Mouse (Mus musculus) ES-CJ7 (cell line): ENCODE measurements around the gene Liph.
"Not testable (repeated sequence)": the region's sequence is repeated elsewhere in the genome, so short reads cannot be mapped to it uniquely, and the experiment has no call there.

Experiments used
- DNase-seq: peaks from one replicate; pipeline ENCODE4 v3.0.0; 2011; ENCODE audit warnings: low read depth, low spot score

The Liph gene

GRCm38 (mm10) chr16:21995304-21995703 lies at the start of gene Liph:
TSS of gene Liph (minus strand) at chr16:21995663.
- peak; percentile 91 for DNase-seq

DNA sequence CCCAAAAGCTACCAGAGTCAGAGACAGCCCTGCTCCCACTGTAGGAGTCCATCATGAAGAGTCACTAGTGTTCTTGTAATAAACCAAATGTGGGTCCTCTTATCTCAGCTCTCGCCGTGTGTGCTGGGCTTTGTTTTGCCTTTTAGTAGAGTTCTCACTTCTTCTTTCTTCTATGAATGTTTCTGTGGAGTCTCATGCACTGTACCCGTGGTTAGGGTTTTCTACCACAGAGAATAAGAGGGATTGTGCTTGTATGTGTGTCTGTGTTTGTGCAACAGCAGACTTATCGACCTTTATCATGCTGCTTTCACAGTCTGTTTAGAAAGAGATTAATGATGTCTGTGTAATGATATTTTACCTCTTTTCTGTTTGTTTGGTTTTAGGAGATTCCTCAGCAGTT lies 48.4 kb upstream of the Liph start:
- no peak for DNase-seq

- no peak for DNase-seq
Measured at GRCm38 (mm10) chr16:22039978-22040377, 44.5 kb upstream of the Liph start.

GRCm38 (mm10) chr16:22038554-22038953 lies 43.1 kb upstream of the Liph start:
- no peak for DNase-seq

- DNase-seq: no peak
Measured at GRCm38 (mm10) chr16:22027474-22027873, 32.0 kb upstream of the Liph start.

- DNase-seq: peak; percentile 81
Measured at GRCm38 (mm10) chr16:22022122-22022521, 26.7 kb upstream of the Liph start.

GRCm38 (mm10) chr16:22015569-22015968 lies 20.1 kb upstream of the Liph start:
- DNase-seq: peak; percentile 89

DNA sequence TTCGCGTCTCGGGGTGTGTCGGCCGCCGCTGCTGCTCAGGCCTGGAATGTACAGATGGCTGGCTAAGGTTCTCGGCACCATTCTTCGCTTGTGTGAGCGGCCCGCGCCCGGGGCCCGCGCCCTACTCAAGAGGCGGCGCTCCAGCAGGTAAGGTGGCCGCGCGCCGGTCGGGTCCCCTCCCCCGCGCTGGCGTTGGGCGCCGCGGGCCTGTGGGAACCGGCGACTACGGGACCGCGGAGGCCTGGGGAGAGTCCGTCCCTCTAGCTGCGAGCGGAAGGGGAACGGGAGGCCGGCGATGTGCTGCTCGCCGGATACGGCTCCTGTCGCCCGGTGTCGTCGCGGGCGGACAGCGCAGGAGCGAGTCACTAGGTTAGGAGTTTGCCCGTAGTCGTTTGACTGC lies 14.1 kb upstream of the Liph start:
- no peak for DNase-seq

- peak; percentile 100 for DNase-seq
Measured at GRCm38 (mm10) chr16:22009099-22009584, 13.7 kb upstream of the Liph start, which contains the start of gene Senp2. TSS of gene Senp2 (plus strand) at chr16:22009484.

- peak; percentile 23 for DNase-seq
Measured at GRCm38 (mm10) chr16:22001606-22002005, 6.1 kb upstream of the Liph start.

DNA sequence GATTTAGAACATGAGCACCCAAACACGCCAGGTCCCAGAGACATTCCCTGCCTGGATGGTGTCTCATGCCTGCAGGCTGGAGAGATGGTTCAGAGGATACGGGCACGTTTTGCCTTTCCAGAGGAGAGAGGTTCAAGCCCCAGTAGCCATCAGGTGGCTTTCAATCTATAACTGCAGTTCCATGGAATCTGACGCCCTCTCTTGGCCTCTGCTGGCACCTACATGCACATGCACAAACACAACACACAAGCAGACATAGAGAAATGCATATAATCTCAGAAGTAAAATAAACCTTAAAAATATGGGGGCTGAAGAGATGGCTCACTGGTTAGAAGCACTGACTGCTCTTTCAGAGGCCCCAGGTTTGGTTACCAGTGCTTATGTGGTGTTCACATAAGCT lies 5.7 kb upstream of the Liph start:
- DNase-seq: peak; percentile 57

GRCm38 (mm10) chr16:21999941-22000690 lies 4.7 kb upstream of the Liph start:
- DNase-seq: no peak

DNA sequence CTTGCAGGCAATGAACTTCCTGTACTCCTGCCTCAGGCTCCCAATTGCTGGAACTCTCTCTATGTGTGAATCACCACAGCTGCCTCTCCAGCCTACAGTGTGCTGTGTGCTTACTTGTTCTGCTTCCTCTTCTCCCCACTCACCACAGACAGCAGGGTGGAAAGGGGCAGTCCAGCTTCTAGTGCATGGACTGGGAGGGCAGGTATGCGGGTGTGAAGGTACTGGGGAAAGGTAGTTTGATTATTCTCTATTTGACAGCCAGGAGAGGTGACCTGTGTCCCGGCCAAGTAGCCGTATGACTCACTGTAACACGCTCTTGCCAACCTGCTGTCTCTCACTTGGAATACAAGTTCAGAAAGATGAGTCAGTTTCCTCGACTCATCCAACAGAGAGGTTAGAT lies 2.6 kb upstream of the Liph start:
- DNase-seq: no peak

DNA sequence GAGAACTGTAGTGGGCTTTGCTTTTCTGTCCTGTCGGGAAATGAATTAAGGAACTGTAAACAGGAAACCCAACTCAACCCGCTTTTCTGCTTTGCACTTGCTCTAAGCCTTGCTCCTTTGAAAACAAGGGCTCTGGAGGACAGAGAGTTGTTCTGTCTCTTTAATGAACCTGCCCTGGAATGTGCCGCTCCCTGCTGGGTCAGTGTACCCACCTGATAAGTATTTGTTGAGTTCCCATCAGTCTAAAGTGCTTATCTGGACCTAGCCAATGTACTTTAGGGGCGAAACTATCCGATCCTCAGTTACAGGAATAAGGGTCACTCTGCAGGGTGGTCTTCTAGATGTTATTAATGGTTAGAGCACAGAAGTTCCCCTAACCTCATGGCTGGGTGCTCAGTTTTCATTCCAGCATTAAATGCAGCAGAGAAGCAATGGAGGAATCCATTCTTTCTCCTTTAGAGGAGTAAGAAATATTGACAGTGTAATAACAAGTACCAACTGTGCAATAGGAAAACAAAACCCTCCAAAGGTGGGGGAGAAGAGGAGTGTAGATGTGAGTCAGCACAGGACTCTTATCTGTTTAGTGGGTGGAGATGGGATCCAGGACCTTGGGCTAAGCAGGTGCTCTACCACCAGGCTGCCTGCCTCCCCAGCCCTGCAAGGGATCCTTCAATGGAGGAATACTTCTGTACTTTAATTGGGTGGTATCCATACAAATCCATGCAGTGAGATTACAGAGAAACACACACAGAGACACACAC lies 1.6 kb upstream of the Liph start:
- DNase-seq: peak; percentile 44

GRCm38 (mm10) chr16:21996402-21996801 lies 939 bp upstream of the Liph start:
- DNase-seq: no peak

- DNase-seq: no peak
Measured at GRCm38 (mm10) chr16:21991774-21992173, 3.7 kb downstream of the Liph start.

- not testable (repeated sequence) for DNase-seq
Measured at GRCm38 (mm10) chr16:21990893-21991292, 4.6 kb downstream of the Liph start.

DNA sequence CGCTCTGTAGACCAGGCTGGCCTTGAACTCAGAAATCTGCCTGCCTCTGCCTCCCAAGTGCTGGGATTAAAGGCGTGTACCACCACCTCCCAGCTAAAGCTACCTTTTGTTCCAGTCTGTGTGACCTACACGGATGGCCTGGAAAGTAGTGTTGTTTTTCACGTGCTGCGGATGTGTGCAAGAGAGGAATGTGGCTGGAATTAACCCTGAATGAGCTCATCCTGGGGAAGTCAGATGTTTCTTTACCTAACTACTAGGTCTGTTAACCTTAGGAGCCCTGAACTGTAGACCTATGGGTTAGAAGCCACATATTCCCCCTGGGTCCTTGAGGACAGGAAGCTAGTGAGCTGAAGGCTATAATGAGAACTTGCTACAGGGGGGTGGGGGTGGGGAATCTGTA lies 7.5 kb downstream of the Liph start:
- peak; percentile 63 for DNase-seq

DNA sequence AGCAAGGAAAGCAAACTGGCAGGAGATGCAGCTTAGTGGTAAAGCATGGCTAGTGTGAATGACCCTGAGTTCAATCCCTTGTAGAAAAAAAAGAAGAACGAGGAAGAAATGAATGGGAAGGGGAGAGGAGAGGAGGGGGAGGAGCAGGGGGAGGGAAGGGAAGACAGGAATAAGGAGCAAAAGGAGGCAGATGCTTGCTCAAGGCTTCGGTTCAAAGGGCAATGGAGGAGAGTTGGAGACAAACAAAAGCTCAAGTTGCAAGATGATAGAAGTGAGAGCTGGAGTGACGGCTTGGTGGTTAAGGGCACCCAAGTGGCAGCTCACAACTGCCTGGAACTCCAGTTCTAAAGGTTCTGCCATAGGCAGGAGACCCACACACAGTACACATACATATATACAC lies 9.3 kb downstream of the Liph start:
- no peak for DNase-seq

DNA sequence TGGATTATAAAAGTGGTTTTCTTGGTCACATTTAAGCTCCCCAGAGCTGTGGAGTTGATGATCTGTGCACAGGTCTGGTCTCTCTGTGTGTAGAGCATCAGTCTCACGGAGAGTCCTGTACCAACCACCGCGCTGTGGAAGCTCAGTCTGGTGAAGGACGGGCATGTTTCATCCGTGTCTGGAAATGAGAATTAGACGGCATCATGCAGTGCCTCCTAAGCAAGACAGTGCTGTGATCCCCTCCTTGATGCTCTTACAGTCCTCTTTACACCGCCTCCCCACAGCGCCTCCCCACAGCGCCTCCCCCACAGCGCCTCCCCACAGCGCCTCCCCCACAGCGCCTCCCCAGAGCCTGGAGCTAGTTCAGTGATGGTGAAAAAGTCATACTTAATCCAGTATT lies 11.4 kb downstream of the Liph start:
- DNase-seq: peak; percentile 53

- DNase-seq: peak; percentile 61
Measured at GRCm38 (mm10) chr16:21983581-21983980, 11.9 kb downstream of the Liph start.

GRCm38 (mm10) chr16:21983146-21983545 lies 12.3 kb downstream of the Liph start:
- DNase-seq: peak; percentile 76

DNA sequence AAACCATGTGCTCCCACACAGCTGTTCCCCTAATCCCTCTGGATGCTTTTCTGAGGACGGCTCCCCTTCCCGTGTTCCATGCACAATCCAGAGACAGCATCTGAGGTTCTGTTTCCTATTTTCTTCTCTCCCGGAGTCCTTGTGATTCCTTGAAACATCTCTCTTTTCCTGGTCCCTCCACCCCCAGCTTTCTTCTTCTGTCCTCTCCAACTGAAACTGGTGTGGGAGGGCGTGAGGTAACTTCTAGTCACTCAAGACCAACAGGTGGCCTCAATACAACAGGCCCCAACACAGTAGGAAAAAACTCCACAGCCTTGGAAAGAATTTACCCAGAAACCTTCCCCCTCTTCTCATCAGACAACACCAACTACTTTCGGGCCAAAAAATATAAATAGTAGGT lies 18.1 kb downstream of the Liph start:
- DNase-seq: no peak
